Mouse (Mus musculus) T-cell, adult 2 months (primary cell): ENCODE results near the gene Fam184a.
"Not testable (repeated sequence)": the region's sequence is repeated elsewhere in the genome, so short reads cannot be mapped to it uniquely, and the experiment has no call there.

Experiments used
- DNase-seq: peaks from one replicate; pipeline ENCODE4 v3.0.0; 2022; ENCODE audit warnings: low spot score

The Fam184a gene

DNA sequence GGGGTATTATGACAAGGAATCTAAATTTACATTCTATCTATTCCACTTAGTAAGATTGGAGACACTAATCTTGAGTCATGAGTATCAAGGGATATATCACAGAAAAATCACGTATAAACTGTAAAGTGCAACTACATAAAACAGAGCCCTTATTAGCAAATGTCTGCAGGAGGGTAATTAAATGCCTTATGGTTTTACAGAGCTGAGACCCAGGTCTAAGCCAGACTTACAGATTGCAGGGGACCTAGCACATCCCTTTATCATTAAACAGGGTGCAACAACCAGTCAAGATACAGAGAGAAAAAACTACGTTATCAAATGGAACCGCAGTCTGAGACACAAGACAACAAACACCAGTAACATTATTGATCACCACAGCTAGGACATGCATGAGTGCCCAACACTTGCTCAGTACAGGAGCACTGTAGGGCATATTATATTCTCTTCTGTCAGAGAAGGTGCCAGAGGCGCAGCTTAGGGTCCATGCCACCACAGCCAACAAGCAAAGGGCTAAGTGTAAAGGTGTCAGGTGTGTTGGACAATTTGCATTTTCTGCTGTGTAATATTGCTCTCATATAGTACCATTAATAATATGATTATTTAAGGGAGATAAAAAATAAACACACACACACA lies 61.9 kb downstream of the Fam184a start:
- no peak for DNase-seq

DNA sequence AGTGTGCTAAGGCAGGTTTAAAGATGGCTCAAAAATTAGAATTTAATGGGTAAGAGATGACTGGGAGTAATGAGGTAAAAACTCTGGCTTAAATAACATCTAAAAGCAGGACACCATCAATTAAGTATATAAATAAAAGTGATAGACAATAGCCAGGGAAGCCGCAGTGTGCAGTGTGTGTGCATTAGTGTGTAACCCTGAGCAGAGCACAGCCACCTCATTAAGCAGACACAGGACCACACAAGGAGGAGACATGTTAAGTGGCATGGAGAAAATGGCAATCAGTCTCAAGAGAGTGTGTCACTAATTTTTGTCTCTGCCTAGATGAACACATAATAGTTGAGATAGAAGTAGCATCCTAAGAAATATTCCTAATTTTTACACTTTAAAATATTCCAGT lies 62.4 kb downstream of the Fam184a start:
- no peak for DNase-seq

DNA sequence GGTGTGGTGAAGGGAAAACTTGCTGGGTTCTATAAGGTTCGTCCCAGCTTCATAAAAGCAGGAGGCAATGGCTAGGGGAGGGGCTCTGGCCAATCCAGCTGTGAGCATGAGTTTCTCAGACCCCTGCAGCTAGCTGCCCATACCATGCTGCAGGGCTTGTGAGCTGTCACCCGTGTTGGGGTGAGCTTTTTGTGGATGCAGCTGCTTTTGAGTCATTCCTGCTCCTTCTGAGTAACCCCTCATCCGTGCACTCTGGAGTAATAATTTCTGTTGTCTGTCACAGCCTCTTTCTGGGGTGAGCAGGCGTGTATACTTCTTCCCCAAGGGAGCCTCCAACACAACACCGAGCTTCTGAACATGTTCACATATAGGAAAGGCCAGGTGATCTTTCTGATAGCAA lies 63.0 kb downstream of the Fam184a start:
- DNase-seq = no peak

DNA sequence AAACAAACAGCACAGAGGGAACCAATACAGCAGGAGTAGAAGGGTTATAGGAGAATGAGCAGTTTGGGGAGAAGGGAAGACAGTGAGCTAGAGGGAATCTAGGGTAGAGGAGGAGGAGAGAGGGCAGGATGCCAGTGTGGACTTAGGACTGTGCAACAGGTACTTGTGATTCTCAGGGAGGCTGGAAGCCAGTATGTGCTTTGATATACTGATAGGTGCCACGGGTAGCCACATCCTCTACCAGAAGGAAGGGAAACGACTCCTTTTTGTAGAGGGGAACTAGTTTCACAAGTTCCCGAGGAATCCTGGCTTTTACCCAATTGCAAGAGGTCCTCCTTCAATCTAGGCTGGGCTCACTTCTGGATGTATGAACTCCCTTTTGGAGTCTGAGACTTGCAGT lies 65.1 kb downstream of the Fam184a start:
- no peak for DNase-seq

DNA sequence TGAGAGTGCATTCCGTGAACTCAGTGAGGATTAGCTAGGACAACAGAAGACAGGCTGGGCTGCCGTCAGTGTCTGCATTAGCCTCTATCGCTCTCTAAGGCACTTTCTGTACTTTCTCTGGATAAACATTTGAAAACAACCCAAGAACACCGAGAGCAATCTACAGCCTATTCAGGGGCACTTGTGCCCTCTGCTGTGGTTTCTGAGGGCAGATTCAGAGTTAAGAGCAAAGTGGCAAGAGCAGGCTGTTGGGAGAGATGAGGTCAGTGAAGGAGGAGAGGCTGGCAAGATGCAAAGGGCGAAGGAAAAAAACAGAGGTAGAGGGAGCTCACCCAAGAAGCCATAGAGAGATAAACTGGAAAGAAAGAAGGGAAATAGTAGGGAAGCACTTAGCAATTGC lies 67.7 kb downstream of the Fam184a start:
- DNase-seq = no peak

DNA sequence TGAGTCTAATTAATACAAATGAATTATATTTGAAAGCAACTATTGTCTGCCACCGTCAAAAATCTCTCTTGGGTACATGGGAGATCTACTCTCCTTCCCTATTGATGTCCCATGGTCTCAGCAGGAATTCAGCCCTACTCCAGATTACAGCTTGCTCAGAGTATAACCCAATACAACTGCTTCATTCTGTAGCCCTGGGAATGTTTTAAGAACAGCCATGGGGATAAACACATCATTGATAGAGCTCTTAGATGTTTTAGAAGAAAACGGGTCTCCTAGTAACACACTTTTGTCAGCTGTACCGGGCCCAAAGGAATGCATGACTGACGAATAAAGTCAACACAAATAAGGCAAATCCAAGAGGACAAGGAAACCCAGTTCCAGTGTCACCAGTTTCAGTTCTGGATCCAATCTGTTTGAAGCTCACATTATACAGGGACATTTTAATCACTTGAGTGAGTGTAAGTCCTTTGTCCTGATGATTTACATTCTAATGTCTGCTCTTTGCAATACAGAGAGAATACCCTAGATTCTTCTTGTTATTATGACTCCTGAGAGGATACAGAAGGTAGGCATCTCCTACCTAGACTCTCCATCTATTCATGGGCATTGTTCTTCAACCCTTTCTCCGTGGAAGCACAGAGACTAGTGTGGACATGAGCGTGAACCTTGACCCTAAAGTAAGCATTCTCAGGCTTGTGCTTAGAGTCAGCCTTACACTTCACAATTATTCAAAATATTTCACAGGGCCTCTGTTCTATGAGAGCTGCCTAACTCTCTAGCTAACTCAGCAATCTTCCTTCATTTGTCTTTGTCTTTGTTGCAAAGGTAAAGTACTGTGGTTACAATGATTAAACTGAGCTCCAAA lies 71.0 kb downstream of the Fam184a start:
- DNase-seq = no peak

DNA sequence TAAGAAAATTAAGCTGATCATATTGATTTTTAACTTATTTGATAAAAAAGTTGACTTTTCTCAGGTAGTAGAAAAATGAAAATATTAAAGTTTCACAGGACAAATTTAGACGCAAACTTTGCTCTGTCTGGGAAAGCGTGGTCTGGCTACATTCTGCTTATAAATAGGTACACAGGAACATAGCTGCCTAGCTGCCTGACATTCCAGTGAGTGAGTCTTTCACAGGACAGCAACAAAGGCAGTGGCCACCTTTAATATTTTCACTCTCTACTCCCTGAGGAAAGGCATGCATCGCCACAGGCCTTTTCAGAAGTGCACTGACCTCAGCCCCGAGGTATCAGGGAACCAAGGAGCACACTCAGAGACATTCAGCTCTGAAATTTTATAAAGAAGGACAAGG lies 89.1 kb downstream of the Fam184a start:
- DNase-seq = no peak

DNA sequence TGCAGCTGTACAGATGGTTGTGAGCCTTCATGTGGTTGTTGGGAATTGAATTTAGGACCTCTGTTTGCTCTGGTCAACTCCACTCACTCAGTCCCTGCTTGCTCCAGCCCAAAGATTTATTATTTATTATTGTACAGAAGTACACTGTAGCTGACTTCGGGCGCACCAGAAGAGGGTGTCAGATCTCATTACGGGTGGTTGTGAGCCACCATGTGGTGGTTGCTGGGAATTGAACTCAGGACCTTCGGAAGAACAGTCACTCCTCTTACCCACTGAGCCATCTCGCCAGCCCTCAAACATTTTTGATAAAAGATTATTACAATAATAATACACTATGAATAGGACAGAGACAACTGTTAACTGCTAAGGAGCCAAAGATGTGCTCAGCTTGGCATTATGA lies 96.7 kb downstream of the Fam184a start:
- not testable (repeated sequence) for DNase-seq

DNA sequence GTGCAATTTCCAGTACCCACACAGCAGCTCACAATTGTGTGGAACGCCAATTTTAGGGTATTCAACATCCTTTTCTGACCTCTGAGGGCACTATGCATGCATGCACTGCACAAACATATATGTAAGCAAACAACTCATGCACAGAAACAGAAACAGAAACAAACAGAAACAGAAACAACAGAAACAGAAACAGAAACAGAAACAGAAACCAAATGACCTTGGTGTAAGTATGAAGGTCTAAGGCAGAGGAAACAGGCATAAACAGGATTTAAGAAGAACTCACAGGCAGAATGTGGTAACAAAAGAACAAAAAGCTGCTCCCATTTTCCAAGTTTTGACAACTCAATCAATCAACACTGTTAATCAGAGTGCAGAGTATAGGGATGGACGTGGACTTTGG lies 100.2 kb downstream of the Fam184a start:
- no peak for DNase-seq

DNA sequence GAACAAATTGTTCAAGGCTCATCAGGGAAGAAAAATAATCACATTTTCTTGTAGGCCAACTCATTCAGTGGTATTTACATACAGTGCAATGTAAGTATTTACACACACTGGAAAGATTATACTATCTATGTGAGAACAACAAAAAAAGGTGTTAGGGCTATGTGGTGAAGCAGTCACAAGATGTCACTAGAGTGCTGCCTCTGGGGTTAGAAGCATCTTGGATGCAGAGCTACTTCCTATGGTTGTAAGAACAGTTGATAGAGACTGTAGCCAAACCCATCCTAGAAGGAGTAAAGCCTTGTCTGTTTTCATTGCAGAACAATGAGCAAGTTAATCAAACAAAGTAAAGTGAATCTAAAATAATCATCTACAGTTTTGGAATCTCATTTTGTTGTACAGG lies 109.4 kb downstream of the Fam184a start:
- DNase-seq = peak; percentile 10

DNA sequence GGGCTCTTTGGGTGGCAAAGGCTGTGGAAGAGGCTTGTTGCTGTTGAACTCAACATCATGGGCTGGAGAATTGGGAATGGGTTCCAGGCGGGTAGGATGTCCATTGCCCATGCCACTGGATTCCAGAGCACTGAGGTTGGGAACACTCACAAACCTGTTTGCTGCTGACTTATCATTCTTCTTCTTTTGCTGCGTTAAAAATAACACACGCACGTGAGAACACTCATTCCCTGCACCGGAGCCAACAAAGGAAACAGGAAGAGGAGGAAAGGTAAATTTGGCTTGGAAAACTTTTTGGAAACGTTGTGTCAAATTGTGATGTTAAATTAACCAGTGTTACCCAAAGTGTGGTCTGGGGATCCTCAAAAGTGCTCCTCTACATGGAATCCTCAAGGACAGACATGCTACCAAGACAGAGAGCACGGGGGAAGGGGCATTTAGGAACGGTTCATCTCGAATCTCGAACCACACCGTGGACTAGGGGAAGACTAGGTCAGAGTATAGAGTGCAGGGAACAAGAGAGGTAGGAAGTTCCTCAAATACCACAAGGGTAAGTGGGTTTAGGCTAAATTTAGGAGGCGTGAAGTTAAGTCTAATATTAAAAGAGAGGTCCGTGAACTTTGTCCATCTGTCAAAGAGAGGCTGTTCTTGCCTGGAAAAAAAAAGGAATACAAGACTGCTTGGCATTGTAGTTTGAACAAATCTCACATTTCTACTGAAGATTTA lies 115.5 kb downstream of the Fam184a start:
- no peak for DNase-seq

DNA sequence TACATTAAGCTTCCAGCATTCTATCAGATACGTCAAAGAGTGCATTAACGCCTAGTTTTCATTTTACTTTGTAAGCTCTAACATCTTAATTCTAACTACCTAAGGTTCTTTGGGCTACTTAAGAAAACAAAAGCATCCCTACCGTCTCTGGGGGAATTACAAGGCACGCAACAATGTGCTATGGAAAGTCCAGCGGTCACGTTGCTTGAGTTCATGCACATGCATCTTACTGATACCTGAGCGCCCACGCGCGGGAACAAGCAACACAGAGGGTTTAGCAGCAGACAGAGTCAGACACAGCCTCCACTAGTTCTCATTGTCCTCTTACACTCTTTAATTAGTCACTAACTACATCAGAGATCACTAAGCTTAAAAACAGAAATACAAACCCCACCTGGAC lies 116.8 kb downstream of the Fam184a start:
- DNase-seq = no peak

DNA sequence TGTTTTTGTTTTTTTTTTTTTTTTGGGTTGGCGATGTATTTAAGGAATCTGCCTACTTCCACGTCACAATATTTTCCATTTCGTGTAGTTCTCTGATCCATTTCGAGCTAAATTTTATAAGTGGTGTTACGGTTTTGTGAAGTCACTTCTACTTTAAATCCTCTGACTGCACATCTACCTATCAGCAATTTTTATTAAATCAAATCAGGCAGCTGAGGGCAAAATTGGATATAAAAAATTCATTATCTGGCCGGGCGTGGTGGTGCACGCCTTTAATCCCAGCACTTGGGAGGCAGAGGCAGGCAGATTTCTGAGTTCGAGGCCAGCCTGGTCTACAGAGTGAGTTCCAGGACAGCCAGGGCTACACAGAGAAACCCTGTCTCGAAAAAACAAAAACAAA lies 120.6 kb downstream of the Fam184a start, which contains the start of gene Mcm9:
Mcm9 (minus strand) TSS at position 101 of the 400 bp plus-strand sequence.
- not testable (repeated sequence) for DNase-seq

DNA sequence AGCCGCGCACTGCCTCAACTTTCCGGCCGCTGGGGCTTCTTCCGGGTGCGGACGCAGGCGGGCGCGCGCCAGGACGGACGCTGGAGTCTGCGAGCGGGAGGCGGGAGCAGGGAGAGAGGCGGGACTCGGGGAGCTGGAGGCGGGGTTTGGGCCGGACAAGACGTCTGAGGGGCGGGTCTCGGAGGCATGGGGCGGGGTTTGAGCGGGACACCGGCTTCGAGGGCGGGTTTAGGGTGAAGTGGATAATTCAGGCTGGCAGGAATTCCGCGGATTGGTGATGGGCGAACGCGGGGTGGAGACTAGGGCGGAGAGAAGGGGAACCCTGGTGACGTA lies 121.0 kb downstream of the Fam184a start:
- peak; percentile 91 for DNase-seq

DNA sequence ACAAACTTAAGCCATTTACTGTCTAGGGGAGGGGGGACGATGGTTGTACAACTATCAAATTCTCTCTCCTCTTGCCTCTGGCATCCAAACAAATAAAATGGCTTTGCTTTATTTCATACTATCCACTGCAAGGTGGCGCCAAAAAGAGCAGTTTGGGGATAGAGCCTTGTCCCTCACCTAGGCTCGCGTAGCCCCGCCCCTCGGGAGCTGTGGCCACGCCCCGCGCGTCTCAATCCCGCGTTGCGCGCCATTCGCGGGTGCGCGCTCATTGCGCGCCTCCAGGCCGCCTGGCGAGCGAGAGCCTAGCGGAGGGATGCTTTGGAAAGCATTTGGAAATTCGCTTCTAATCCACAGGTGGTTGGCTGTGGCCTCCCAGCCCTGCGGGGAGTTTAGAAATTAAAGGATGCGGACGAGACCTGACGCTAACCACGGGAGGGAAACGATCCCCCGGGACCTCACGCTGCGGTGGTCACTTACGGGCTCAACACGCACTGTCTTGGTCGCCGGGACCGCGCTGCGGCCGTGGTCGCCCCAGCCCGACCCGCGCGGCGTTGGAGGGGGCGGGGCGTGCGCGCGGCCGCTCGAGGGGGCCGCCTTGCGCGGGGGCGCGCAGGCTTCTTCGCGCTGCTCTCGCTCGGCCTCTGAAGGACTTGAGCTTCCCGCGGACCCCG lies 121.5 kb downstream of the Fam184a start:
- DNase-seq = peak; percentile 93

DNA sequence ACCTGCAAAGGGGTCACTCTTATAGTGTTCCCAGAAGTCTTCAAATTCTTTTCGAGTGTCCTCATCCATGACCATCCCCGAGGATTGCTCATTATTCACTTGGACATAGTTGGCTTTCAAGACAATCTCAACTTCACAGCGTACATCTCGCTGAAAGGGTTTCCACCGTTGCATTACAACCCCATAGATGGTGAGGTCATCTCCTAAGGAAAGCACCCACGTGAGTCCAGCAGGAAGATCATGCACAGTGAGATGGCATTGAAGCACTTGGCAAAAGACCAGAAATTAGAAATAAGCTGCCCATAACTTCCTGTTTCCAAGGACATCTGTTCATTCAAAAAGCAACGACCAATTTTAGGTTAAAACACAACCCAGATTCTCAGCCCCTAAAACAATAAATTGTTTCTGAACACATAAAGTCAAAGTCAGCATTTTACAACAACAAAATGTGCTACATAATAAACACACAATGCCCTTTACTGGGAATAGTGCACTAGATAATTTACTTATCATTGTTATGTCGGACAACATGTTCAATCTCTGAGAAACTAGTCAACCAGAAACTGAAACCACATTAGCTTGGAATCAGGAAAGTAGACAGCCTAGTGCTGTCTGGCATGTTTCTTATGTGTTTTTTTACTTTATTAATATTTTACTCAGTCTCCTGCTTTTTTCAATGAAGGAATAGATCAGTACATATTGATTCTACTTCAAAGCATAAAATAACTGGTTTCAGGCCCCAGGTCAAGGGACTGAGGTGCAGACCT lies 134.9 kb downstream of the Fam184a start:
- DNase-seq = no peak

DNA sequence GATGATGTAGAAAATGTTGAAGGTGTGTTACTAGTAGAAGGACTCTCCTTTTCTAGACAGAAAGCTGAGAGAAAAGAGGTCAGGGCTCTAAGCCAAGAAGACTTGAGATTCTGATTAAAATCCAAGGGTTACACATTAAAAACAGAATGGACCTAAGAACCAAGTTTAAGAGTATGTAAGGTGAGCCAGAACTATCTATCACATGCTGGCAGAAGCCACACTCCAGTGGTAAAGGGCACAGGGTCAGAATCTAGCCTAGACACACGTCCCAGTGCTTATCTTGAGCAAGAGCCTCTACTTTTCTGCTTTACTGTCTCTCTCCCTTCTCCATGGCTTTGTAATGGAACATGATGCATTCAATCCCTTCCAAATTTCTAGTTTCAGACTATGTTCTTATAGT lies 137.0 kb downstream of the Fam184a start:
- no peak for DNase-seq

DNA sequence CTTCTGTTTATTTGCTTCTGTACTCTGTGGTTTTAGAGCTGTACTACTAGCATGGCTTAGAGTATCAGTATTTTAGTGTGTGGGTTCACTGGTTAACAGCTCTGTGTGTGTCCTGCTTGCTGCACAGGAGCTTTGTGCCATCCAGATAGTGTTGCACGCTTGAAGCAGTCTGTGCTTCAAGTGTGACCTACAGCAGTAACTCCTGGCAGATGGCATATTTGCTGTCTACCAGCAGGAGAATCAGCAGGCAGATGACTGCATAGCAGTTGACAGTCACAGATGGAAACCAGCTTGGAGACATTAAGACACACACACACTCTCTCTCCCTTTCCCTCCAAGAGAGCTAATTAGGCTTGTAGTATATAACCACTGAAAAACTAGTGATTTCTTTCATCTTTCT lies 138.8 kb downstream of the Fam184a start:
- no peak for DNase-seq

DNA sequence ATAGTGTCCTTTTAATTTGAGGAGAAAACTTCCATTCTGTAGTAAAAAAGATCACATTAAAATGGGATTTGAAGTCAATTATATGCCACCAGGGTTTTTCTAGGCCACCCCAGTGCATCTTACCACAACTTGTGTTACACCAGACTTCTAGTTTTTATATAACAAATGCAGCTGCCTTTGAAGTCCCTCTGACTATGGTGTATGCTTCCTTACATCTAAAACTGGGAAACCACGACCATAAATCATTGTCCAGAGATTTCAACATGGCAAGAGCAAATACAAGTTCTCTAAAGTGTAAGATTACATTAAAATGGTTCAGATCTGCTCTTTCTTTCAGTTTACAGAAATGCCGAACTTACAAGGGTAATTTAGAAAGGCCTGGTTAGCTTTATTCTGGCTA lies 142.6 kb downstream of the Fam184a start:
- DNase-seq = no peak

DNA sequence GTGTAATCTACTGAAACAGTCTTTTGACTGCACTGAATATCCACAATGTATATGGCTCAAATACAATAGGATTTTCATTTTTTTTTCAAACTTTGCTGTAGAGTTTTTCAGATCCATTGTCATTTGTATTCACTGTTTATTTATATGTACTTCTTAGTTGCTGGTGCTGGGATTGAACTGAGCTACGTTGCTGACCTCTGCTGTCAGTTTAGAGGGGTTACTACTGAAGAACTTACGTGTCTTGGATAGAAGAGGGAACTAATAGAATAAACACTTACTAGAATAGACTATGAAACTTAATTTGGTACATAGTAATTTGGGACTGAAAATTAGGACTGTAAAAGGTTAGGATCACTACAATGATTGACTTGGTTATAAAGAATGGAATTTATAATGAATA lies 145.6 kb downstream of the Fam184a start:
- no peak for DNase-seq

DNA sequence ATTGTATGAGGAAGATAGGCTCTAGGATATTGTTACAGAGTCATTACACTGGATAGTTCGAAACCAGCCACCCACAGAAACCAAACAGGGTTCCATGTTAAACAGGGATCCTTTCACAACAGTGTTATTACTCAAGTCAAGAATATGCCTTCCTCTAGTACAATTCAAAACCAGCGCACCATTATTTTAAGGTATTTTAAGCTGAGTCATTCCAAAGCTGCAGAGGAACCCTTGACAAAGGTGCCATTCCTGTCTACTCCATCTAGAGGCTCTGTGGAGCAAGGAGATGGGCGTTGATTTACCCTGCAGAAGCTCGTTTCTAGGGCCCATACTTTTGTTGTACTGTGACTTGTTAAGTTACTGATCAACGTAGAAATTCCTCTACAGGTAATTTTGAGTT lies 152.1 kb downstream of the Fam184a start:
- DNase-seq = peak; percentile 8
